Mouse (Mus musculus) heart, adult 11 months (tissue): Measurements from ENCODE around the gene Gm8127.
A peak's percentile ranks its signal among the peaks of the same experiment; 100 is the strongest.
"Not testable (repeated sequence)": the region's sequence is repeated elsewhere in the genome, so short reads cannot be mapped to it uniquely, and the experiment has no call there.

ENCODE experiments used
- DNase-seq: peaks from one replicate; pipeline ENCODE4 v3.0.0; 2022

Gm8127 gene

DNA sequence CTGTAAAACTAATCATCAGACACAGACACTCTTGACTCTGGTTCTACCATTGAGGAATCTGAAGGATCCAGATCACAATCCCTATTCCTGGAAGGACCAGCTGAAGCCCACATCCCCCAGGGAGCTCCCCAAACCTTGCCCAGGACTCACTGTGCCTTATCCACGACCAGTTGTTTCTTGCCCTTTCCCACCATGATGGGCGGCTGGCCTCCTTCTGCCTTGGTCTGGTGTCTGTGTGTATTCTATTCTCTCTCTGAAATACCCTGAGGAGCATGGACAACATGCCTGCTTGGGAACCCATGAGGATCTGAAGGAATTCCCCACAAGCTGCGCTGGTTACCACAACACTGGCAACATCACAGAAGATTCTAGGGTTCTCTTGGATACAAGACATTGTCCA is at the start of gene Gm8127:
Gene Gm8127, minus strand, starts transcription at position 330 of the 400 bp plus-strand sequence.
- DNase-seq = peak; percentile 82

GRCm38 (mm10) chr14:43337646-43338045 is 44.0 kb upstream of the Gm8127 start:
- peak; percentile 56 for DNase-seq

DNA sequence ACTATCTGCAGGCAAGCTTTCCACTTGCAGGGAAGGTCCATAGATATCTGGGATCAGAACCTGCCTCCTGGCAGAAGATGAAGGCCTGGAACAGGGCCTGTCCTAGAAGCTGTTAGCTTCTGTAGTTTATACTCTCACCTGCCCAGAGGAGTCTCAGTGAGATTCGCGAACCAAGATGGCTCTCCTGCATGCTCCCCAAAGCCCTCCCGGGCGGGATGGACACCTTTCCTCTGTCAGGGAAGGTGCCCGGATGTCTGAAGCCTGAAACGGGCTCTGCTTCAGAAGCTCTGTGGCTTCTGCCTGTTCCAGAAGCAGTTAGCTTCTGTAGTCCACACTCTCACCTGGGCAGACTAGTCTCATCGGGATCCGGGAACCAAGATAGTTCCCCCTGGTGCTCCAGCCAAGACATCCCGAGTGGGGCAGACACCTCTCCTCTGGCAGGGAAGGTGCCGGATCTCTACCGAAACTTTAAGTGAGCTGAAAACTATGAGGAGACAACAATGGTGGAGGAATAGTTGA is 37.8 kb upstream of the Gm8127 start:
- DNase-seq = peak; percentile 92

GRCm38 (mm10) chr14:43328603-43329002 is 35.0 kb upstream of the Gm8127 start:
- DNase-seq = peak; percentile 95

DNA sequence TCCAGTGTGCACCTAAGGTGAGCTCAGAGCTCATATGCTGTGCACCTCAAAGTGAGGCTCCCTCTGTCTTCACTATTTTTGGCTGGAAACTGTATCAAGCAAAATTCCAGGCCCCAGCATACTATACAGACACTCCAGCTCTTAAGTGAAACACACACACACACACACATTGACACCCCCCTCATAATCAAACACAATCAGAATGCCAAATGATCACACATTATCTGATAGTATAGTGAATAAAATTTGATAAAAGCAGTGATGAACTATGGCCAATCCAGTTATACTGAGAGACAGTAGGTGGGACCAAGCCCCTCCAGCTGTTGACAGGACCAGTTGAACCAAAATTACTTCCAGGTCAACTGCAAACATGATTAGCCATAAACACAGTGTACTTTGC is 25.9 kb upstream of the Gm8127 start:
- DNase-seq = peak; percentile 52

DNA sequence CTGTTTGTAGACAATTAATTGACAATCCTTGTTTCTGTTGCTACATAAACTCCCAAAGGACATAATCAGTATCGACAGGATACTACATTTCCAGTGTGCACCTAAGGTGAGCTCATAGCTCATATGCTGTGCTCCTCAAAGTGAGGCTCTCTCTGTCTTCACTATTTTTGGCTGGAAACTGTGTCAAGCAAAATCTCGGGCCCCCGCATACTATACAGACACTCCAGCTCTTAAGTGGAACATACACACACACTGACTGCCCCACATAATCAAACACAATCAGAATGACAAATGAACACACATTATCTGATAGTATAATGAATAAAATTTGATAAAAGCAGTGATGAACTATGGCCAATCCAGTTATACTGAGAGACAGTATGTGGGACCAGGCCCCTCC is 15.0 kb downstream of the Gm8127 start:
- peak; percentile 94 for DNase-seq

DNA sequence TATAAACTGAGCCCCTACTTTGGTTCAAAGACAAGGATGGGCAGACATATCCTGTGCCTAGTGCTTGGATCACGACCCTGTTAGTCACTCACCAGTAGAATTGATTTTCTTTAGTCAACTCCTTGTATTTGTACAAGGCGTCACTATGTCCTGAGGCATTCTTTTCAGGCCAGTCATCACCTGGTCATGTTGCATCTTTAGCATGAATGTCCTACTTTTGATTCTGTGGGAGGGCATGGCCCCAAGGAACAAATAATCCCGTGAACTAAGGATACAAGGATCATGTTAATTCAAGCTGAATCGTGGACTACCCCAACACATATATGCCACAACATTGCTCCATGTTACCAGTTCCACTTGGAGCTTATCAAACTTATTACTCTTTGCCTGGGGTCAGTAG is 15.5 kb downstream of the Gm8127 start:
- DNase-seq = peak; percentile 93

DNA sequence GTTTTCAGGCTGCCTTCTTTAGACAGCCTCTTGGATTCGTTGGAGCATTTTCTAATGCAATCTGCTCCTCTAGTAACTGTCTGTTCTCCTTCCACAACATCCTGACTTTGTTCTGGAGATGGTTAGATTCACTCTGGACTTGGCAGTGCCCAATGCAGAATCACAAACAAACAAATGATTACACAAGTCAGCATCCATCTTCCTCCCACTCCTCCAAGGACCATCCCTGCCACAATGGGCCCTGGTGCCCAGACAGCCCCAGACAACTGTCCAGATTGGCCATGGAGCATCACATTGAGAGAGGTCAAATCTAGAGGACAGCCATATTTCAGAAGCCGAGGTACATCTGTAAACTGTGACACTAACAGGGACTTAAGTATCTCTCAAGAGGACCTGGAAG is 16.2 kb downstream of the Gm8127 start:
- DNase-seq = peak; percentile 94

DNA sequence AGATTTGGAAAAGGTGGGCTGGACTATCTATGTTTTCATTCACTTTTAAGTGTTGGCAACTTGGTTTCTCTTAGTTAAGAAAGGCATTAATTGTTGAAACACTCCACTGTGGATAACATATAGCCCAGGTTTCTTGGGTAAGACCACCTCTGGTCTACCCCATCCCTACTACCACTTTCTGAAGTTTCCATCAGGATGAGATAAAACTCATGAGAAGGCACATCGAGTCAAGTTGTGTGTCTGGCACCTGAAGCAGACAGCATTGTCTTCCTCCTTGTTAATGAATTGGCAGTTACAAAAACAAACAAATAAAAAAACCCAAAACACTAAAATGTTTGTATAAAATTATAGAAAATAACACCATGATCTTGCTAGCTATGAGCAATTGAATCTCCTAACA is 17.9 kb downstream of the Gm8127 start:
- peak; percentile 93 for DNase-seq

- DNase-seq = peak; percentile 97
These were observed 18.6 kb downstream of the Gm8127 start, which contains the start of gene Gm9732 for GRCm38 (mm10) chr14:43274986-43275511. Gene Gm9732, plus strand, starts transcription at chr14:43275036.

DNA sequence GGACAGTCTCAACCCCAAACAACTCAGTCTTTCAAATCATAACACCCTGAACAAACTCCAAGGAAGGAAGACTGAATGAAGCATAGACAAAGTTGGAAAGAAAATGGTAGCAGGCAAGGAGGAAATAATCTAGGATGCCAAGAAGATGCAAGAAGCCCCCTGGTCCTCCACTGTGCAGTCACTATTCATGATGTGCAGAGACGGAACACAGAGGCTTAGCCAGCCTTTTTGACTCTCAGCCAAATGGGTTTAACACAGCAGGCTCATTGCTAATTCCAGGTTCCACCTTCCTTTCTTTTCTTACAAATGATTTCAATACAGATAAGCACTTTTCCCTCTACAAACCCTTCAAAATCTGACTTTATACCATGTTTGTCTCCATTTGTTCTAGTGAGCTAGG is 20.5 kb downstream of the Gm8127 start:
- DNase-seq = peak; percentile 93

- DNase-seq = peak; percentile 93
These were observed 24.4 kb downstream of the Gm8127 start for GRCm38 (mm10) chr14:43269211-43269610.

DNA sequence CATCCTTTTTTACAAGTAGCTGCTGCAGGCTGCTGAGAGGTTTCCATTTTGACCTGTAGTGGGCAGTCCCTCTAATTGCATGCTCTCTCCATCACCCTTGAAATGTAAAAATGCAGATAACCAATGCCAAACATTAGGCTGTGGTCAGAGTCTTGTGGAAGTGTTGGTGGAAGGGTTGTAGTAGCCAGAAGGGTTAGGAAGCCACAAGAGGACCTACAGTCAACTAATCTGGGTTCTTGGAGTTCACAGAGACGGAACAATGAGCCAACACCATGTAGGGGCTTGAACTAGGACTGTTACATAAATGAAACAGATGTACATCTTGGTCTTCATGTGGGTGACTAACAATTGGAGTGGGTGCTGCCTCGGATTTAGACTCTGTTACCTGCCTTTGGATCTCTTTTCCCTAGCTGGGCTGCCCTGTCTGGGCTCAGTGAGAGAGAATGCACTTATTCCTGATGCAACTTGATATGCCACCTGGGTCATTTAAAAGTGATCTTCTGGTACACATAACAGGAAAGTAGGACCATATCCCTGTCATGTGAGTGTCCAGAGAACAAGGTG is 25.0 kb downstream of the Gm8127 start:
- peak; percentile 94 for DNase-seq

GRCm38 (mm10) chr14:43263421-43263820 is 30.2 kb downstream of the Gm8127 start:
- DNase-seq = peak; percentile 91

- DNase-seq = not testable (repeated sequence)
These were observed 35.3 kb downstream of the Gm8127 start, which contains the start of gene Gm8126 for GRCm38 (mm10) chr14:43258349-43258748. Gene Gm8126, plus strand, starts transcription at chr14:43258649.

DNA sequence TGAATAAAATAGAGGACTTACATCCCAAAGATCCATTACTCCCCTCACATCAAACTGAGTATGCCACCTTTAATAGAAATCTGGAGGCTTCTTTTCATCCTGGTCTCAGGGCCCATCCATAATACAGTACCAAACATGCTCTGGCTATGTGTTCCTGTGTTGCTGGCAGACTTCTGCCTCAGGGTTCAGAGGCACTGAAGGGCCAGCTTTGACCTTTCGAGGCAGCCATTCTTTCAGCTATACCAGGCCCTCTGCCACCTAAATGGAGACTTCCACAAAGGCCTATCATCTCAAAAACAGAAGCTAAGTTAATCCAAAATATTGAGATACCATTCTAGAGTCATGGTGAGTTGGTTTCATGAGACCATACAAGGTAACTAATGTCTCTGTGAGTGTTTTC is 37.1 kb downstream of the Gm8127 start:
- peak; percentile 93 for DNase-seq

GRCm38 (mm10) chr14:43250549-43251253 is 42.9 kb downstream of the Gm8127 start:
- peak; percentile 83 for DNase-seq

DNA sequence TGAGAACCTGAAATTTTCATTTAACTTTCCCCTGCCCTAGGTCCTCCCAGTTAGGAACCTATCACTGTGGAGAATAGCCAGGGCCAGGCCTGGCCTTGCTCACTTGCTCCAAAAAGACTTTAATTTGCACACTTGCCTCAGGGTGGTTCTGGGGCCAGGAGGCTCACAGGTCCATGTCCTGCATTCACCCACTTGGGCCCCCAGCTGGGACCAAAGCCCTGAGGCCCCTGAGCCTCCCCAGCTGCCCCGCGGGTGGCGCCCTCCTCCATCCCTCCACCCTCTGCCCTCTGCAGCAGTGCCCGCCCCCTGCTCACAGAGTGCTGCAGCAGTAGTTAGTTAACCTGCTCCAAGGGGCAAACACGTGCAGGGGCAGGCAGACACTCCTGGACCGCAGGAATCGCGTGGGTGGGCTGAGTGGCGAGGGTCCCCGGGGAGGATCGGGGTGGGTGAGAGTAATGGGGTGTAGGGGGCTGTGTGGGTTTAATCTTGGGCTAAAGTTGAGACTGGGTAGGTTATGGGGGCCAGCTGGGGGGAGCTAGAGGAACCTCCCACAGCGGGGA is 43.9 kb downstream of the Gm8127 start:
- peak; percentile 94 for DNase-seq
